Mouse (Mus musculus) heart, embryonic 13.5 days (tissue): ENCODE measurements around the gene Amer2. TPM values are rescaled to one million over a fixed set of nuclear protein-coding genes. Genes with fewer than 3 reads are reported as not detected.
"Not testable (repeated sequence)": the region's sequence is repeated elsewhere in the genome, so short reads cannot be mapped to it uniquely, and the experiment has no call there.

Source experiments
- ATAC-seq: fragments of 200-750 bp; cut with Nextera tagmentation; 2 replicates; pipeline ENCODE4 v1.8.0; 2017; ENCODE audit warnings: moderate TSS enrichment; ENCODE audit not compliant: insufficient number of reproducible peaks, low FRiP score, low TSS enrichment; ENCODE audit errors: extremely low read depth
- H3K27ac ChIP-seq: fragments of 300-500 bp; sonication (generic); replicated peaks from 2 replicates; pipeline ENCODE4 v1.5.1; 2015; ENCODE audit warnings: moderate library complexity, mild to moderate bottlenecking, inconsistent platforms
- H3K27me3 ChIP-seq: fragments of 300-500 bp; sonication (generic); replicated peaks from 2 replicates; pipeline ENCODE4 v1.6.1; 2015; ENCODE audit warnings: mild to moderate bottlenecking, inconsistent platforms
- H3K36me3 ChIP-seq: fragments of 300-500 bp; sonication (generic); 2 replicates; pipeline ENCODE4 v1.6.1; 2015; ENCODE audit warnings: mild to moderate bottlenecking, inconsistent platforms
- H3K4me1 ChIP-seq: fragments of 300-500 bp; sonication (generic); 2 replicates; pipeline ENCODE4 v1.6.1; 2015; ENCODE audit warnings: inconsistent platforms
- H3K4me2 ChIP-seq: fragments of 300-500 bp; sonication (generic); 2 replicates; pipeline ENCODE4 v1.6.1; 2015; ENCODE audit warnings: inconsistent platforms, mild to moderate bottlenecking, moderate library complexity
- H3K4me3 ChIP-seq: fragments of 300-500 bp; sonication (generic); 2 replicates; pipeline ENCODE4 v1.5.1; 2015; ENCODE audit warnings: moderate library complexity, mild to moderate bottlenecking, inconsistent platforms
- H3K9ac ChIP-seq: fragments of 300-500 bp; sonication (generic); 2 replicates; pipeline ENCODE4 v1.6.1; 2015; ENCODE audit warnings: inconsistent platforms, mild to moderate bottlenecking, moderate library complexity
- H3K9me3 ChIP-seq: fragments of 300-500 bp; sonication (generic); 2 replicates; pipeline ENCODE4 v1.6.1; 2016; ENCODE audit warnings: inconsistent platforms
- WGBS: fragments of 180-500 bp; shearing (Covaris S2); methylation state at CpG from one replicate; pipeline ENCODE4 v1.1.7; 2015; ENCODE audit warnings: mixed read lengths; 5-methylcytosine and 5-hydroxymethylcytosine counted together
- polyA plus RNA-seq: library from polyadenylated mRNA; unstranded; fragments of >200 nt; fragmentation: Nextera tagmentation; extraction: Ambion mirVana; gene quantifications from 2 replicates; pipeline ENCODE4 v1.2.1, GENCODE M21; 2015

Gene Amer2
- polyA plus RNA-seq = 0.73 and 0.94 TPM in 2 replicates

DNA sequence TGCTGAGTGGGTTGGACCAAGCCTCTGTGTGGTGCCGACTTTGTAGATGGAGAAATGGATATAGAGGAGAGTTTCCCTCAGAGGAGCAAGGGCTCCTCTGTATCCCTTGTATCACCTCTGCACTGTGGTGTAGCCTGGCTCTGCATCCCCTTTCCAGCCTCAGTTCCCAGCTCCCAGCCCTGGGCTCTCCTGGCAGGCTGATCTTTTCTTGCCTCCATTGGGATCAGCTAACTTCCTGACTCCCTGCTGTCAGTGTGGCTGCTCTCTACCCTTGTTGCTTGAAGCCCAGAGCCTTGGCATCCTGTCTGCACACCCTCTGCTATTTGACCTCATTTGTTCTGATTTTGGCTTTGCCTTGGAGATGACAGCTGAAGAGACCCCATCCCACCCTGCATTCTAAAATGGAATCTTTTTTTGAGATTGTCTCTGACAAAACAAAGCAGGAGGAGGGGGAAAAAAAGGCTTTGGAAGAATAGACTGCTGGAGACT is at the start of gene Amer2:
Gene Amer2, plus strand, starts transcription at position 439 of the 489 bp plus-strand sequence.
- no peak within 1 kb of the TSS for H3K27ac ChIP-seq
- ATAC-seq = no peak

GRCm38 (mm10) chr14:60340001-60340400 is 33.1 kb upstream of the Amer2 start:
- H3K9me3 ChIP-seq = not testable (repeated sequence)
- 64% methylated on average over 5 of the region's 5 CpGs for WGBS

More for the DNA sequence above, at the start of gene Amer2:
- 57% methylated on average over 1 of the region's 1 CpGs for WGBS
- no peaks in the 10 kb centered on the region for H3K36me3 ChIP-seq
- H3K9me3 ChIP-seq = no peaks in the 10 kb centered on the region
- H3K27me3 ChIP-seq = peaks cover 53% of the 10 kb centered on the region
- H3K4me2 ChIP-seq = no peak within 1 kb of the TSS
- no peak within 1 kb of the TSS for H3K4me3 ChIP-seq
- H3K9ac ChIP-seq = no peak within 1 kb of the TSS
- H3K4me1 ChIP-seq = peaks cover 10% of the 10 kb centered on the region

DNA sequence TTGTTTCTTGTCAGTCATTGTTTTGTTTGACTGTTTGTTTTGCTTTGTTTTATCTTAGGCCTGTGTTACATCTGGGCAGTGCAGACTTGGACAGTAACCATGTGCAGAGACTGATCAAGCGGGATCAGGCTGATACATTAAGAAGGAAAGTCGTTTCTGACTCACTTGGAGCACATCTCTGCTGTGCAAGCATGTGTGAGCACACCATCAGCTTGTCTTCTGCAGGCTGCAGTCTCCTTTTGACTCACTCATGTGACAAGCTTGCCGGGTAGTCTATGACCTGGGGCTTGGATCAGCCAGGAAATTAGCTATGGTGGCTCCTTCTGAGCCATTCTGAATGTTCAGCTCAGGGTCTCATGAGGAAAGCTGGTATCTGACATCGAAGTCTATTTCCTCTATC is 32.5 kb upstream of the Amer2 start:
- H3K9me3 ChIP-seq = no peaks in the 10 kb centered on the region
- H3K4me2 ChIP-seq = no peak overlapping the region
- no peak overlapping the region for H3K9ac ChIP-seq
- H3K27ac ChIP-seq = no peak overlapping the region
- no peak for ATAC-seq
- no peaks in the 10 kb centered on the region for H3K36me3 ChIP-seq
- H3K4me3 ChIP-seq = no peak overlapping the region
- WGBS = 67% methylated on average over 4 of the region's 4 CpGs
- H3K27me3 ChIP-seq = no peaks in the 10 kb centered on the region
- H3K4me1 ChIP-seq = no peaks in the 10 kb centered on the region

More at GRCm38 (mm10) chr14:60340001-60340400, 33.1 kb upstream of the Amer2 start:
- H3K27ac ChIP-seq, H3K4me1 ChIP-seq, ATAC-seq, H3K9ac ChIP-seq, H3K36me3 ChIP-seq, H3K4me3 ChIP-seq, H3K27me3 ChIP-seq, H3K4me2 ChIP-seq: not testable (repeated sequence)

DNA sequence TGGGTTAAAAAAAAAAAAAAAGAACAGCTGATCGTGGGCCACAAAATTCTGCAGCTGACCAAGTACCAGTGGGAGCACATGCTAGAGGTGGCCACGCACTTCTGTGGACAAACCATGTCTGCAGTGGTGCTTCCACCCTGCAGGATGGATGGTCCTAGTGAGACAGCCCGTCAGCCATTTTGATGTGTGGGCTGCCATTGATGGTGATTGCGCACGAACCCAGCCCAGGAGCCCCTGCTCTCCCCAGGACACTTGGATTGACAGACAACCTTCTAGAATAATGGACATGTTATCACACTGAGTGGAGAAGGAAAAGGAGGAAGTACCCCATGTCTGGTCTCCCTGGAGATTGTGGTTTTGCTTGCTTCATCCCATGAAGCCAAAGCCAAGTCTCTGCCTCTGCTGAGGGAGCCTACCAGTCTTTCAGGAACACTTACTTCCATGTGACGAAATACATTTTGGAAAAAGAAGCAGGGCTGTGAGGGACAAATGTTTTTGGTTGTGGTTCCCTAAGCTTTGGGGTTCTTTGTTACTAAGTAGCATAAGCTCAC is 27.7 kb upstream of the Amer2 start:
- Histone ChIP-seq H3K4me3 (no peak overlapping the region), H3K27me3 (no peaks in the 10 kb centered on the region), H3K4me2 (no peak overlapping the region), H3K27ac (no peak overlapping the region), H3K9ac (no peak overlapping the region), H3K4me1 (no peaks in the 10 kb centered on the region), H3K9me3 (no peaks in the 10 kb centered on the region), H3K36me3 (no peaks in the 10 kb centered on the region)
- WGBS = 80% methylated on average over 6 of the region's 6 CpGs
- ATAC-seq = no peak

GRCm38 (mm10) chr14:60358347-60358746 is 14.7 kb upstream of the Amer2 start:
- ATAC-seq = no peak
- Histone ChIP-seq H3K4me2 (no peak overlapping the region), H3K27ac (no peak overlapping the region), H3K4me1 (no peaks in the 10 kb centered on the region), H3K4me3 (no peak overlapping the region), H3K27me3 (no peaks in the 10 kb centered on the region), H3K9me3 (no peaks in the 10 kb centered on the region), H3K36me3 (no peaks in the 10 kb centered on the region), H3K9ac (no peak overlapping the region)
- 75% methylated on average over 5 of the region's 5 CpGs for WGBS

- no peaks in the 10 kb centered on the region for H3K27me3 ChIP-seq
- H3K9ac ChIP-seq = no peak overlapping the region
- peaks cover 17% of the 10 kb centered on the region for H3K4me1 ChIP-seq
- no peak overlapping the region for H3K27ac ChIP-seq
- H3K9me3 ChIP-seq = no peaks in the 10 kb centered on the region
- no peaks in the 10 kb centered on the region for H3K36me3 ChIP-seq
- no peak overlapping the region for H3K4me2 ChIP-seq
- 67% methylated on average over 9 of the region's 9 CpGs for WGBS
- ATAC-seq = no peak
- H3K4me3 ChIP-seq = no peak overlapping the region
These were observed 11.5 kb upstream of the Amer2 start for GRCm38 (mm10) chr14:60361380-60362212.

- 47% methylated on average over 1 of the region's 1 CpGs for WGBS
- H3K9ac ChIP-seq = no peak overlapping the region
- no peak overlapping the region for H3K4me2 ChIP-seq
- H3K36me3 ChIP-seq = no peaks in the 10 kb centered on the region
- no peak overlapping the region for H3K27ac ChIP-seq
- no peaks in the 10 kb centered on the region for H3K9me3 ChIP-seq
- H3K27me3 ChIP-seq = peaks cover 6% of the 10 kb centered on the region; the same call in 1 of the 2 replicates
- H3K4me1 ChIP-seq = peaks cover 22% of the 10 kb centered on the region
- H3K4me3 ChIP-seq = no peak overlapping the region
- ATAC-seq = no peak
These were observed 6.3 kb upstream of the Amer2 start for GRCm38 (mm10) chr14:60366729-60367128.

- Histone ChIP-seq H3K27me3 (peaks cover 17% of the 10 kb centered on the region), H3K9ac (no peak overlapping the region), H3K27ac (no peak overlapping the region), H3K36me3 (no peaks in the 10 kb centered on the region), H3K4me2 (no peak overlapping the region), H3K9me3 (no peaks in the 10 kb centered on the region), H3K4me3 (no peak overlapping the region), H3K4me1 (peaks cover 22% of the 10 kb centered on the region)
- 66% methylated on average over 9 of the region's 9 CpGs for WGBS
- ATAC-seq = no peak
These were observed 4.0 kb upstream of the Amer2 start for GRCm38 (mm10) chr14:60368769-60369666.

DNA sequence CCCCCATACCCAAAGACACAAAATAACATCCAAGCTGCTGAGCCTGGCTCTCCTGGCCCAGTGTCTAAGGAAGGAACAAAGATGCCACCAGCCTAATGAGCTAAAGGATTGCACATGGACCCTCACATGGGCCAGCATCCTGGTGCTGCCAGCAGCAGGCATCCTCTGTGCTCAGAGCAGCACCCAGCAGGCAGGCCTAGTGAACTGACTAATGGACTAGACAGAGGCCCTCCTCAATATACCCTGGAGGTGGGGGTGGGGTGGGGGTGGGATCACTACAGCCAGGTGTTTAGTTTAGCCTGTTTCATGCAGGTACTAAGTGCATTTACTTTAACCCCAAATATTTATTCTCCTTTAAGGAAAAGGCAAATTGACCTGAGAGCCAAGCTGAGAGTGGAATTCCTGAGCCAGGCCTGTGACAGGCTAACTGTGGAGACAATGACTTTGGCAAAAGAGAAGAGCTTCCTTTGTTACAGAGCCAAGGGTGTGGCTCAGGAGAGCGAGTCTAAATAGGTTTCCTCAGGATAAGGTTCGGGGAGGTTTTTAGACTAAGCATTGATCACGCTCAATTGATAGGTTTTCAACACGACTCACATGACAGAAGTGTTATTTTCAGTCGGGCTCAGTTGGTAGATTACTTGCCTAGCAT is 3.3 kb upstream of the Amer2 start:
- Histone ChIP-seq H3K9ac (no peak overlapping the region), H3K36me3 (no peaks in the 10 kb centered on the region), H3K4me2 (no peak overlapping the region), H3K27me3 (peaks cover 25% of the 10 kb centered on the region), H3K4me1 (peaks cover 21% of the 10 kb centered on the region), H3K4me3 (no peak overlapping the region), H3K9me3 (no peaks in the 10 kb centered on the region), H3K27ac (no peak overlapping the region)
- no peak for ATAC-seq
- 54% methylated on average over 5 of the region's 5 CpGs for WGBS

- Histone ChIP-seq H3K27me3 (peaks cover 76% of the 10 kb centered on the region), H3K36me3 (no peaks in the 10 kb centered on the region), H3K4me3 (no peak overlapping the region), H3K27ac (no peak overlapping the region), H3K4me1 (peaks cover 13% of the 10 kb centered on the region), H3K4me2 (peak overlapping the region; percentile 96; the same call in 1 of the 2 replicates), H3K9me3 (no peaks in the 10 kb centered on the region), H3K9ac (no peak overlapping the region)
- ATAC-seq = no peak
- 74% methylated on average over 2 of the region's 2 CpGs for WGBS
These were observed 4.0 kb downstream of the Amer2 start for GRCm38 (mm10) chr14:60377107-60377506.
